Mouse (Mus musculus): Measurements from ENCODE around the gene Pla2g4e. TPM values are rescaled to one million over a fixed set of nuclear protein-coding genes. Genes with fewer than 3 reads are reported as not detected.

The Pla2g4e gene
- polyA plus RNA-seq, 1 experiment, result 0.03 TPM

- WGBS, result 19% methylated on average over 10 of the region's 10 CpGs
- H3K4me1 ChIP-seq (ENCODE audit: control insufficient read depth, insufficient read depth, insufficient read length, low read length), result no peaks in the 10 kb centered on the region
- H3K4me3 ChIP-seq (ENCODE audit: low read depth, low read length), result no peak overlapping the region
- H3K27me3 ChIP-seq (ENCODE audit: control insufficient read depth, insufficient read depth, low read length), result no peaks in the 10 kb centered on the region
- no peaks in the 10 kb centered on the region for H3K36me3 ChIP-seq (ENCODE audit: control insufficient read depth, insufficient read depth, low read length)
- TF ChIP-seq POLR2A (IDR thresholded peaks at IDR 0.05; ENCODE audit: low read depth, low read length), result no peak
- TF ChIP-seq CTCF (IDR thresholded peaks at IDR 0.05; ENCODE audit: extremely low read depth, insufficient read length, insufficient replicate concordance, low read depth, low read length), result peak; percentile 66; the same call in 1 of the 2 replicates
- H3K27ac ChIP-seq (ENCODE audit: insufficient read depth, low read depth, low read length), result no peak overlapping the region
Measured at GRCm38 (mm10) chr2:120173718-120174117, 71.4 kb downstream of the Pla2g4e start.

GRCm38 (mm10) chr2:120171362-120171761 lies 73.8 kb downstream of the Pla2g4e start:
- WGBS, result 94% methylated on average over 7 of the region's 7 CpGs
- Histone ChIP-seq H3K27me3 (ENCODE audit: control insufficient read depth, insufficient read depth, low read length) (no peaks in the 10 kb centered on the region), H3K4me1 (ENCODE audit: control insufficient read depth, insufficient read depth, insufficient read length, low read length) (peaks cover 15% of the 10 kb centered on the region), H3K4me3 (ENCODE audit: low read depth, low read length) (no peak overlapping the region), H3K36me3 (ENCODE audit: control insufficient read depth, insufficient read depth, low read length) (no peaks in the 10 kb centered on the region), H3K27ac (ENCODE audit: insufficient read depth, low read depth, low read length) (no peak overlapping the region)
- TF ChIP-seq CTCF (IDR thresholded peaks at IDR 0.05; ENCODE audit: extremely low read depth, insufficient read length, insufficient replicate concordance, low read depth, low read length), result no peak

- Histone ChIP-seq H3K4me1 (ENCODE audit: control insufficient read depth, insufficient read depth, insufficient read length, low read length) (peaks cover 15% of the 10 kb centered on the region), H3K4me3 (ENCODE audit: low read depth, low read length) (no peak overlapping the region), H3K36me3 (ENCODE audit: control insufficient read depth, insufficient read depth, low read length) (no peaks in the 10 kb centered on the region), H3K27me3 (ENCODE audit: control insufficient read depth, insufficient read depth, low read length) (no peaks in the 10 kb centered on the region), H3K27ac (ENCODE audit: insufficient read depth, low read depth, low read length) (no peak overlapping the region)
- 18% methylated on average over 1 of the region's 1 CpGs for WGBS
- TF ChIP-seq POLR2A (IDR thresholded peaks at IDR 0.05; ENCODE audit: low read depth, low read length) (no peak), CTCF (IDR thresholded peaks at IDR 0.05; ENCODE audit: extremely low read depth, insufficient read length, insufficient replicate concordance, low read depth, low read length) (0 out of 2 replicates have a peak, but pooled peaks have one; percentile 21)
Measured at GRCm38 (mm10) chr2:120170726-120171125, 74.4 kb downstream of the Pla2g4e start.

GRCm38 (mm10) chr2:120169382-120169781 lies 75.8 kb downstream of the Pla2g4e start:
- WGBS, result 85% methylated on average over 3 of the region's 3 CpGs

GRCm38 (mm10) chr2:120167763-120168162 lies 77.4 kb downstream of the Pla2g4e start:
- H3K27ac ChIP-seq (ENCODE audit: insufficient read depth, low read depth, low read length), result peak overlapping the region; percentile 59
- WGBS, result 38% methylated on average over 8 of the region's 8 CpGs
- H3K4me1 ChIP-seq (ENCODE audit: control insufficient read depth, insufficient read depth, insufficient read length, low read length), result peaks cover 21% of the 10 kb centered on the region
- H3K36me3 ChIP-seq (ENCODE audit: control insufficient read depth, insufficient read depth, low read length), result no peaks in the 10 kb centered on the region
- H3K27me3 ChIP-seq (ENCODE audit: control insufficient read depth, insufficient read depth, low read length), result no peaks in the 10 kb centered on the region
- TF ChIP-seq CTCF (IDR thresholded peaks at IDR 0.05; ENCODE audit: extremely low read depth, insufficient read length, insufficient replicate concordance, low read depth, low read length), result no peak
- TF ChIP-seq POLR2A (IDR thresholded peaks at IDR 0.05; ENCODE audit: low read depth, low read length), result no peak
- no peak overlapping the region for H3K4me3 ChIP-seq (ENCODE audit: low read depth, low read length)

More at GRCm38 (mm10) chr2:120169382-120169781, 75.8 kb downstream of the Pla2g4e start:
- H3K27me3 ChIP-seq (ENCODE audit: control insufficient read depth, insufficient read depth, low read length), result no peaks in the 10 kb centered on the region
- no peak overlapping the region for H3K27ac ChIP-seq (ENCODE audit: insufficient read depth, low read depth, low read length)
- peaks cover 19% of the 10 kb centered on the region for H3K4me1 ChIP-seq (ENCODE audit: control insufficient read depth, insufficient read depth, insufficient read length, low read length)
- TF ChIP-seq POLR2A (IDR thresholded peaks at IDR 0.05; ENCODE audit: low read depth, low read length), result no peak
- no peak for TF ChIP-seq CTCF (IDR thresholded peaks at IDR 0.05; ENCODE audit: extremely low read depth, insufficient read length, insufficient replicate concordance, low read depth, low read length)
- no peaks in the 10 kb centered on the region for H3K36me3 ChIP-seq (ENCODE audit: control insufficient read depth, insufficient read depth, low read length)
- H3K4me3 ChIP-seq (ENCODE audit: low read depth, low read length), result no peak overlapping the region

- Histone ChIP-seq H3K4me3 (ENCODE audit: low read depth, low read length) (no peak overlapping the region), H3K36me3 (ENCODE audit: control insufficient read depth, insufficient read depth, low read length) (no peaks in the 10 kb centered on the region), H3K27me3 (ENCODE audit: control insufficient read depth, insufficient read depth, low read length) (no peaks in the 10 kb centered on the region), H3K27ac (ENCODE audit: insufficient read depth, low read depth, low read length) (no peak overlapping the region), H3K4me1 (ENCODE audit: control insufficient read depth, insufficient read depth, insufficient read length, low read length) (peaks cover 21% of the 10 kb centered on the region)
- TF ChIP-seq POLR2A (IDR thresholded peaks at IDR 0.05; ENCODE audit: low read depth, low read length) (no peak), CTCF (IDR thresholded peaks at IDR 0.05; ENCODE audit: extremely low read depth, insufficient read length, insufficient replicate concordance, low read depth, low read length) (no peak)
- 86% methylated on average over 10 of the region's 10 CpGs for WGBS
Measured at GRCm38 (mm10) chr2:120165474-120165873, 79.7 kb downstream of the Pla2g4e start.

GRCm38 (mm10) chr2:120159434-120159833 lies 85.7 kb downstream of the Pla2g4e start:
- Histone ChIP-seq H3K36me3 (ENCODE audit: control insufficient read depth, insufficient read depth, low read length) (no peaks in the 10 kb centered on the region), H3K27me3 (ENCODE audit: control insufficient read depth, insufficient read depth, low read length) (no peaks in the 10 kb centered on the region), H3K27ac (ENCODE audit: insufficient read depth, low read depth, low read length) (no peak overlapping the region), H3K4me3 (ENCODE audit: low read depth, low read length) (no peak overlapping the region), H3K4me1 (ENCODE audit: control insufficient read depth, insufficient read depth, insufficient read length, low read length) (0 out of 2 replicates have a peak, but pooled peaks cover 2% of the 10 kb centered on the region)
- WGBS, result 85% methylated on average over 2 of the region's 2 CpGs
- TF ChIP-seq POLR2A (IDR thresholded peaks at IDR 0.05; ENCODE audit: low read depth, low read length) (no peak), CTCF (IDR thresholded peaks at IDR 0.05; ENCODE audit: extremely low read depth, insufficient read length, insufficient replicate concordance, low read depth, low read length) (no peak)
